Mouse (Mus musculus) olfactory bulb, adult 2 months (tissue): ENCODE measurements at regions not wholly inside any gene's neighbourhood (a gene's known extent, or its start where the extent isn't known, plus 50 kb on each side); places are given as distances from the start of the nearest gene placed in this dataset.

Experiments
- CTCF ChIP-seq: fragments of 200-500 bp; IDR thresholded peaks from 2 replicates; pipeline ENCODE4 v1.5.1; 2012; ENCODE audit warnings: low read depth, mild to moderate bottlenecking, low read length, moderate library complexity; ENCODE audit not compliant: insufficient read depth
- POLR2A ChIP-seq: fragments of 200-500 bp; IDR thresholded peaks from 2 replicates; pipeline ENCODE4 v1.6.1; 2012; ENCODE audit warnings: mild to moderate bottlenecking, low read depth, low read length, moderate library complexity; ENCODE audit not compliant: insufficient read depth

DNA sequence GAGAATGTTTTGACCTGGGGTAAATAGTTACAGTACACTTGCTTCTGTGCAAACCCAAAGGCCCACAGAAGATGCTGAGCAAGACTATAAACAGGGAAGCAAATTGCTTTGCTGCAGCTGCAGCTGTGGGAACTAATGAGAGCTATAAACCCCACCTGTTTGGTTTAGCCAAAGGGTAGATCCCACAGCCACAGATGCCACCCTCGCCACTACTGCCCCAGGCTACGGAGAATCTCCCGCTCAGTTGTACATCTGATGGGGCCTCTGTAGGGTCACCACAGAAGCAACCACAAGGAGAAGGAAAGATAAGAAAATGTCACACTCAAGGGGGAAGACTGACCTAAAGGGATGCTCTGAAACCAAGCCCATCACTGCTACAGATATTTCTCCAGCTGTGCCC is 125.2 kb upstream of the Cadm1 start:
- TF ChIP-seq CTCF (no peak), POLR2A (no peak)
